Mouse (Mus musculus) myocyte (in vitro differentiated cells): ENCODE results near the gene Pdcl3. TPM values are rescaled to one million over a fixed set of nuclear protein-coding genes. Genes with fewer than 3 reads are reported as not detected.

ENCODE experiments used
- H3K27me3 ChIP-seq: one replicate; pipeline ENCODE4 v1.6.1; 2011; ENCODE audit not compliant: control insufficient read depth, insufficient read depth, insufficient read length
- H3K36me3 ChIP-seq: one replicate; pipeline ENCODE4 v1.6.1; 2011; ENCODE audit not compliant: control insufficient read depth, insufficient read depth
- H3K4me2 ChIP-seq: one replicate; pipeline ENCODE4 v1.6.1; 2011; ENCODE audit warnings: low read depth, control low read depth
- H3K4me3 ChIP-seq: one replicate; pipeline ENCODE4 v1.5.1; 2011; ENCODE audit warnings: mild to moderate bottlenecking, control low read depth, moderate library complexity
- H3K79me2 ChIP-seq: one replicate; pipeline ENCODE4 v1.6.1; 2011; ENCODE audit not compliant: control insufficient read depth, insufficient read depth
- H3ac ChIP-seq: one replicate; pipeline ENCODE4 v1.6.1; 2011; ENCODE audit not compliant: control insufficient read depth, insufficient read length
- CEBPB ChIP-seq: IDR thresholded peaks from 2 replicates; pipeline ENCODE4 v1.6.1; 2011; ENCODE audit warnings: mild to moderate bottlenecking, moderate library complexity; ENCODE audit not compliant: poor library complexity, insufficient read depth, severe bottlenecking
- E2F4 ChIP-seq: IDR thresholded peaks from one replicate; pipeline ENCODE4 v1.6.1; 2011; ENCODE audit warnings: mild to moderate bottlenecking, control low read depth, moderate library complexity; ENCODE audit not compliant: insufficient read depth
- MAX ChIP-seq: IDR thresholded peaks from one replicate; pipeline ENCODE4 v1.6.1; 2011; ENCODE audit warnings: low read depth, mild to moderate bottlenecking, control low read depth
- MYOD1 ChIP-seq, 3 experiments: IDR thresholded peaks; one replicate each; pipeline ENCODE4 v1.6.1; 2011; ENCODE audit warnings: control low read depth in 2 of 3, low read depth in 2 of 3, mild to moderate bottlenecking in 2 of 3, moderate library complexity in 1 of 3; ENCODE audit not compliant: insufficient read length in 2 of 3, control insufficient read depth in 1 of 3
- MYOG ChIP-seq, 3 experiments: IDR thresholded peaks; one replicate each; pipeline ENCODE4 v1.6.1; 2011; ENCODE audit warnings: control low read depth in 2 of 3, low read depth in 2 of 3, mild to moderate bottlenecking in 2 of 3; ENCODE audit not compliant: insufficient read length in 2 of 3, control insufficient read depth in 1 of 3, insufficient read depth in 1 of 3
- POLR2A ChIP-seq: IDR thresholded peaks from one replicate; pipeline ENCODE4 v1.6.1; 2011; ENCODE audit warnings: low read depth, mild to moderate bottlenecking, control low read depth, moderate library complexity; ENCODE audit not compliant: insufficient read length
- POLR2AphosphoS2 ChIP-seq: IDR thresholded peaks from one replicate; pipeline ENCODE4 v1.6.1; 2011; ENCODE audit warnings: low read depth, control low read depth; ENCODE audit not compliant: insufficient read length
- REST ChIP-seq: IDR thresholded peaks from one replicate; pipeline ENCODE4 v1.6.1; 2011; ENCODE audit warnings: mild to moderate bottlenecking, control low read depth, moderate library complexity; ENCODE audit not compliant: insufficient read depth, insufficient read length
- SRF ChIP-seq: IDR thresholded peaks from one replicate; pipeline ENCODE4 v1.6.1; 2011; ENCODE audit warnings: low read depth; ENCODE audit not compliant: control insufficient read depth, insufficient read length
- TCF12 ChIP-seq: IDR thresholded peaks from one replicate; pipeline ENCODE4 v1.6.1; 2011; ENCODE audit warnings: mild to moderate bottlenecking, control low read depth; ENCODE audit not compliant: poor library complexity, insufficient read depth, severe bottlenecking
- TCF3 ChIP-seq: IDR thresholded peaks from one replicate; pipeline ENCODE4 v1.6.1; 2011; ENCODE audit warnings: low read depth, control low read depth; ENCODE audit not compliant: insufficient read length
- USF1 ChIP-seq: IDR thresholded peaks from one replicate; pipeline ENCODE4 v1.6.1; 2011; ENCODE audit warnings: low read depth, mild to moderate bottlenecking, control low read depth, moderate library complexity
- polyA plus RNA-seq: library from polyadenylated mRNA; unstranded; fragments of >200 nt; fragmentation: generic; extraction: Trizol; gene quantifications from one replicate; pipeline ENCODE4 v1.2.1, GENCODE M21; 2012; ENCODE audit warnings: missing spikeins

Gene Pdcl3
- polyA plus RNA-seq, 1 experiment, result 84.9 TPM

- TF ChIP-seq MAX, result no peak
- Histone ChIP-seq H3K27me3 (no peaks in the 10 kb centered on the region), H3K4me2 (no peak overlapping the region), H3K4me3 (no peak overlapping the region), H3ac (no peak overlapping the region), H3K36me3 (no peaks in the 10 kb centered on the region), H3K79me2 (no peaks in the 10 kb centered on the region)
Observed at GRCm38 (mm10) chr1:39012576-39012975, 27.2 kb downstream of the Pdcl3 start.

GRCm38 (mm10) chr1:39013843-39014242 lies 28.4 kb downstream of the Pdcl3 start:
- Histone ChIP-seq H3K27me3 (no peaks in the 10 kb centered on the region), H3K4me3 (no peak overlapping the region), H3ac (no peak overlapping the region), H3K4me2 (no peak overlapping the region), H3K36me3 (no peaks in the 10 kb centered on the region), H3K79me2 (no peaks in the 10 kb centered on the region)
- TF ChIP-seq POLR2AphosphoS2 (no peak), USF1 (no peak), MAX (no peak), CEBPB (no peak), MYOG (IDR thresholded peaks at IDR 0.05; ENCODE audit: control insufficient read depth in 1 of 3, insufficient read depth in 1 of 3, insufficient read length in 2 of 3, low read depth in 2 of 3) (no peak), TCF3 (no peak), POLR2A (no peak), TCF12 (no peak), REST (no peak), MYOD1 (IDR thresholded peaks at IDR 0.05; ENCODE audit: control insufficient read depth in 1 of 3, insufficient read length in 2 of 3, low read depth in 2 of 3) (no peak), E2F4 (no peak), SRF (no peak)

GRCm38 (mm10) chr1:39015529-39015928 lies 30.1 kb downstream of the Pdcl3 start:
- no peaks in the 10 kb centered on the region for H3K36me3 ChIP-seq
- no peaks in the 10 kb centered on the region for H3K79me2 ChIP-seq
- H3K27me3 ChIP-seq, result no peaks in the 10 kb centered on the region
- no peak overlapping the region for H3K4me3 ChIP-seq
- no peak for TF ChIP-seq MAX
- TF ChIP-seq SRF, result no peak
- TF ChIP-seq MYOG (IDR thresholded peaks at IDR 0.05; ENCODE audit: control insufficient read depth in 1 of 3, insufficient read depth in 1 of 3, insufficient read length in 2 of 3, low read depth in 2 of 3), result no peak
- TF ChIP-seq TCF12, result no peak
- no peak for TF ChIP-seq POLR2AphosphoS2
- no peak for TF ChIP-seq REST
- TF ChIP-seq E2F4, result no peak
- no peak for TF ChIP-seq CEBPB
- TF ChIP-seq MYOD1 (IDR thresholded peaks at IDR 0.05; ENCODE audit: control insufficient read depth in 1 of 3, insufficient read length in 2 of 3, low read depth in 2 of 3), result no peak
- TF ChIP-seq USF1, result no peak
- no peak for TF ChIP-seq POLR2A
- TF ChIP-seq TCF3, result no peak
- no peak overlapping the region for H3K4me2 ChIP-seq
- no peak overlapping the region for H3ac ChIP-seq

- Histone ChIP-seq H3ac (no peak overlapping the region), H3K36me3 (no peaks in the 10 kb centered on the region), H3K4me3 (no peak overlapping the region), H3K27me3 (peaks cover 5% of the 10 kb centered on the region), H3K79me2 (no peaks in the 10 kb centered on the region), H3K4me2 (no peak overlapping the region)
- TF ChIP-seq CEBPB, result no peak
- no peak for TF ChIP-seq POLR2A
- TF ChIP-seq MYOG (IDR thresholded peaks at IDR 0.05; ENCODE audit: control insufficient read depth in 1 of 3, insufficient read depth in 1 of 3, insufficient read length in 2 of 3, low read depth in 2 of 3), result no peak
- TF ChIP-seq TCF3, result no peak
- TF ChIP-seq REST, result no peak
Observed at GRCm38 (mm10) chr1:39017871-39018270, 32.5 kb downstream of the Pdcl3 start.

- TF ChIP-seq CEBPB (peak; percentile 35; the same call in 1 of the 2 replicates), MYOD1 (IDR thresholded peaks at IDR 0.05; ENCODE audit: control insufficient read depth in 1 of 3, insufficient read length in 2 of 3, low read depth in 2 of 3) (no peak), REST (no peak)
- Histone ChIP-seq H3K36me3 (no peaks in the 10 kb centered on the region), H3K4me3 (peak overlapping the region; percentile 17), H3K4me2 (peak overlapping the region; percentile 75), H3K27me3 (peaks cover 18% of the 10 kb centered on the region), H3K79me2 (no peaks in the 10 kb centered on the region), H3ac (no peak overlapping the region)
Observed at GRCm38 (mm10) chr1:39025142-39025541, 39.7 kb downstream of the Pdcl3 start.

GRCm38 (mm10) chr1:39025840-39026239 lies 40.4 kb downstream of the Pdcl3 start:
- Histone ChIP-seq H3K4me2 (peak overlapping the region; percentile 75), H3K27me3 (peaks cover 18% of the 10 kb centered on the region), H3K36me3 (no peaks in the 10 kb centered on the region), H3K4me3 (peak overlapping the region; percentile 17), H3ac (no peak overlapping the region), H3K79me2 (no peaks in the 10 kb centered on the region)
- TF ChIP-seq USF1, result no peak
- no peak for TF ChIP-seq CEBPB
- no peak for TF ChIP-seq POLR2A
- TF ChIP-seq REST, result no peak
- no peak for TF ChIP-seq SRF
- TF ChIP-seq MYOD1 (IDR thresholded peaks at IDR 0.05; ENCODE audit: control insufficient read depth in 1 of 3, insufficient read length in 2 of 3, low read depth in 2 of 3), result no peak
- no peak for TF ChIP-seq POLR2AphosphoS2
- no peak for TF ChIP-seq MYOG (IDR thresholded peaks at IDR 0.05; ENCODE audit: control insufficient read depth in 1 of 3, insufficient read depth in 1 of 3, insufficient read length in 2 of 3, low read depth in 2 of 3)
- TF ChIP-seq TCF12, result no peak
- no peak for TF ChIP-seq MAX
- no peak for TF ChIP-seq E2F4
- no peak for TF ChIP-seq TCF3
